Mouse (Mus musculus): Measurements from ENCODE around the gene Gm11444.
A peak's percentile ranks its signal among the peaks of the same experiment; 100 is the strongest.

- TF ChIP-seq EP300 (optimal IDR thresholded peaks at IDR 0.05) (no peak), CTCF (IDR thresholded peaks at IDR 0.05; ENCODE audit: low read depth) (peak; percentile 58)
Observed at GRCm38 (mm10) chr11:85850758-85851157, 625 bp upstream of the Gm11444 start.
